Mouse (Mus musculus) gastrocnemius, adult 8-10 months (tissue): ENCODE data around the gene Slc16a8. TPM values are rescaled to one million over a fixed set of nuclear protein-coding genes. Genes with fewer than 3 reads are reported as not detected.

Experiments used
- DNase-seq, 2 experiments: peaks; one replicate each; pipeline ENCODE4 v3.0.0; 2022; ENCODE audit warnings: low spot score in 2 of 2
- total RNA-seq, 4 experiments: library from RNA; stranded (reverse); gene quantifications; 2 replicates each; pipeline ENCODE4 v1.2.4; 2022

Gene Slc16a8
- total RNA-seq: under 1 TPM; 0.15 to 0.85 (median 0.16) TPM

DNA sequence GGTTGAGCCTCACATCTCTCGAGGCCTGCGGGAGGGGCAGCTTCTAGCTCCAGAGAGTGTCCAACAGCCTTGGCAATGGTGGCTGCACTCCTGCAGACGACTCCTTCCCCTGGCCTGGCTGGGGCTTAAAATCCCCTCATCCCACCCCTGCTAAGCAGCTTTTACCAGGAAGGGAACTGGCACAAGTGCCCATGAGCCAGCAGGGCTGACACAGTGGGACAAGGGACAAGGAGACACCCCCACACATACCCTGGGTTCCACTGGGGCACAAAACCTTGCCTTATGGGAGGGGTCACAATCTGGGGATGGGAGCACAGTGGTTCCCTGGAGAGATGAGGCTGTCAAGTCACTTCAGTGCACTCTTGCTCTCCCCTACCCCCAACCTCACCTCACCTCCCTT is at the start of gene Slc16a8:
Gene Slc16a8 (minus strand): TSS at position 101 of the 400 bp plus-strand sequence.
- no peak for DNase-seq

DNA sequence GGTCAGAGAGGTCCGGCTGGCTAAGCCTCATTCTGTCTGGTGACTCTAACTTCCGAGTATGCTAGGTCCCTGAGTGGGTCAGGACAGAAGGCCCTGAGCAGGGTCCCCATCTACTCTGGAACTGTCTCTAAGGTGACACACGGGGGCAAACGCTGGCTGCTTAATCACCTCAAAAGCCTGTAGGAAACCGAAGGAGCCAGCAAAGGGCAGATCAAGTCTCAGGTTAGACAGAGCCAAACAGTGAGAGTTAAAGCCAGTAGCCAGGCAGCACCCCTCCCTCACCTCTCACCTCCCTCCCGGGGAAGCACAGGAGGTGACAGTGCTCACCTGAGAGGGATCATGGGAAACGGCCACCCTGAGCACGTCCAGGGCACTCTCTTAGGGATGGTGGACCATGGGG is 49.2 kb upstream of the Slc16a8 start:
- DNase-seq: no peak

DNA sequence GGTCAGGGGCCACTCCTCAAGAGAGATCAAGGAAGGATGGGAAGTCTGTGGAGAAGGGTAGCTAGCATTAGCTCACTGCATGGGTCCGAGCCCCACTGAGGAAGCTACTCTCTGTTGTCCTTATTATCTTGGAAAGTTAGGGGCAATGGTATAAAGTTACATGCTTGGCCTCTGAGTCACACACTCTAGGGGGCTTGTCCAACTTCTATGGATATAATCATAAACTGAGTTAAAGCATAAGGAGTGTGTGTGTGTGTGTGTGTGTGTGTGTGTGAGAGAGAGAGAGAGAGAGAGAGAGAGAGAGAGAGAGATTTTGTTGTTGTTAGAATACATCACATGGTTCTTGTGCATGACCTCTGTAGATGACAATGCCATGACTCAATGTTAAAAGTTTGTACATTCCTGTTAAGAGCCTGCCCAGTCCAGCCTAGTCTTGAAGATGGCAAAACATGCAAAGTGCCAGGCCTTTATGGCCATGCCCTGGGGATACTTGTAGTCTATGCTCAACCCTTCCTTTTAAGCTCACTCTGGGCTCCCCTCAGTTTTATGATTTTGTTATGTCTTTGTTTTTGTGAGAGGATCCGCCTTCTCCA is 45.1 kb upstream of the Slc16a8 start:
- no peak for DNase-seq

DNA sequence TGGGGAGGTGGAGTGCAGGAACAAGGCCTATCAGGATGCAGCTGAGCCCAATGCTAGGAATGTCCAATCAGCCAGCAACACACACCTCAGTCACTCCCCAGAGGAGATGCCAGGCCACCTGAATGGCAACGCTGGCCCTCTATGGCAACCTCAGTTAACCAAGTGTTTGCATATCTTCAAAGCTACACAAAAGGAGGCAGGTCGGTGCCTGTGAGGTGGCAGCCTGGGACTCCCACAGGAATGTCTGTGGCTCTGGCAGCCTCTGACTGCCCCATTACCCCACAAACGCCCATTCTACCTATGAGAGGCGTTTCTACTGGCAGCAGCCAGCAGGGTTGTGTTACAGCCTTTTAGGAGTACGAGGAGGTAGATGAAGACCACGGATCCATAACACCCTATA is 44.0 kb upstream of the Slc16a8 start:
- no peak for DNase-seq

DNA sequence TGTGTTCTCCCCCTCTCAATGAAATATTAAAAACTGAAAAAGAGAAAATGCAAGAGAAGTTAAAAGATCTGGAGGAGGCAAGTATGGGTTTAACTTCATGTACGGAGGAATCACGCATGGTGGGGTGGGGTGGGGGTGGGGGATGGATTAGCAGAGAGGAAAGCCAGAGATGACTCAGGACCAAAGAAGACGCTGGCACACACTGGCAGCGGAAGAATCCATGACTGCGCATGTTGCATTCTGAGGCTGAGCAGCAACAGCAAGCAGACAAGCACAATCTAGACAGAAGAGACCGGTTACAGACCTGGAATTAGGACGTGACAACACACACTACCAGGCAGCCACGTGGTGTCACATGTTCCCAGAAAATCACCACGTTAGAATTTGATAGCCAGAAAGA is 38.2 kb upstream of the Slc16a8 start:
- no peak for DNase-seq

DNA sequence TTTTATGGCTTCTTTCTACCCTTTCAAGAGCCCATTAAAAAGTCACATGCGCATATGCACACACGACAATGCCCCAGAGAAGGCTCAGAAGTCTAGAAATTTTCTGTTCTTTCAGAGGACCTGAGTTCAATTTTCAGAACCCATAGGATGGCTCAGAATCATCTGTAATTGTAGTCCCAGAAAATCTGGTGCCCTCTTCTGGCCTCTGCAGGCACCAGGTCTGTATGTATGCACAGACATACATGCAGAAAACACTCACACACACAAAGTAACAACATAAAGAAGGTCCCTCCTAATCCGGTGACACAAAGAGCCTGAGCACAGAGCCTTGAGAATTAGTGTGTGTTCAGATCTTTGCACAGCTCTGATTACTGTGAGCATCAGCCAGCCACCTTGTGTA is 35.8 kb upstream of the Slc16a8 start:
- DNase-seq: no peak

DNA sequence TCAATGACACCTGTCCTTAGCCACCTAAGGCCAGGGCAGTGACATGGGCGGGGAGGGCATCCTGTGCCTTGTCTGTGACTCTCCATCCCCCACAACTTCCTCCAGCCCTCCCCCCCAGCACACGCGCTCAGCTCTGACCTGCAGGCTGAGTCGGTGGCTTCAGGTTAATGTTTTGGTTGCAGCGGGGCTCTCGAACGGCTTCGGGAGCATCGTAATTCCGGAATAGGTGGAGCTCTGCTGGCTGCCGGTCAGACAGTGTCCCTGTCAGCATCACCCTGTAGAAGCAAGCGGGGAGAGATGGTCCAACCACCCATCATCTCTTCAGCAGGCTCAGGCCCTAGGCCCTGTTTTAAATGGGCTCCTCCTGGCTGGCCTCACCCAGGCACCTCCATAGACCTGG is 34.9 kb upstream of the Slc16a8 start:
- DNase-seq: no peak

DNA sequence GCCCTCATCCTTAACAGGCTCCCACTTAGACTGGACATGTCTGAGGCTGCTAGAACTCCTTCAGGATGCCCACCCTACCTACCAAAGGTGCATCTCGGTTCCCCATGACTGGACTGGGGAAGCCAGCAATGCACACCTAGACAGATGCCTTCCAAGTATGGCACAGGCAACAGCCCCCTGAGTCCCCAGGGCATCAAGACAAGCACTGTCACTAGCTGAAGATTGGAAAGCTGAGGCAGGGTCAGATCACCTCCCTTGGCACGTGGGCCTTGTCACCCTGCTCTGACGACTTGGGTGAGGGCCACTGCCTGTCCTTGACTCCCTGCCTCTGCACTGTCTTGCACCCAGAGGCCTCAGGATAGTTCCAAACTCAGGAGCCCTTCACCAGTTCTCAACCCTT is 33.8 kb upstream of the Slc16a8 start:
- no peak for DNase-seq

DNA sequence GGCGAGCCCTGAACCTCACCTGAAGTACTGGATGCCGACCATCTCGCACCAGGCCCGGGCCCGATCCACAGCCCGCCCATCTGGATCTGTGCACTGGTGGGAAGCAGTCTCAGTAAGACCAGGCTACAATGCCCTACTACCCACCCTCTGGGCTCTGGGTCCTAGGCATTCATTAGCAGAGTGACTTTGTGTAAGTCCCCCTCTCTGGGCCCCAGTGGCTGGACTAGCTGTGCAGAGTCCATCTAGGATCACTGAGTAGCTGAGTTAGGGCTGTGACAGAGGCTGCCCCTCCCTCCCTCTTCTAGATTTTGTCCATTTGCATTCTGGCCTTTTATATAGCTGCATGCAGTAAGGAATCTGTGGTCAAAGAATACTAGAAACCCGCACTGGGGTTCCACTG is 32.5 kb upstream of the Slc16a8 start:
- no peak for DNase-seq

DNA sequence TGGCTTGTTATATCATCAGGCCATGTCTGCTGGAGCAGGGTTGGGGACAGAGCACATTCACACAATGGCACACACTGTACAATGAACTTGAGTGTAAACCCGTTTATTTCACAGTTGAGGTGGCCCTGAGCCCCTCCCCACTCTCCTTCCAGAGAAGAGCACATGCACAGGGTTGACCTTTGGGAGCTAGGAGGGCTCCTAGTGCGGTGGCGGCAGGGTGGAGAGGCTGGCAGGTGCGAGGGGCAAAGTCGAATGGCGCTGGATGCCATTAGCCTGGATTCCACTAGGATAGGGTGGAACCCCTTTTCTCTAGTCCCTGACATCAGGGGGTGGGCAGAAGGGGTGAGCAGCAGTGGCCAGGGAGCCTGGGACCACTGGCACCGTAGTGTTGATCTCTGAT is 31.6 kb upstream of the Slc16a8 start:
- DNase-seq: no peak

DNA sequence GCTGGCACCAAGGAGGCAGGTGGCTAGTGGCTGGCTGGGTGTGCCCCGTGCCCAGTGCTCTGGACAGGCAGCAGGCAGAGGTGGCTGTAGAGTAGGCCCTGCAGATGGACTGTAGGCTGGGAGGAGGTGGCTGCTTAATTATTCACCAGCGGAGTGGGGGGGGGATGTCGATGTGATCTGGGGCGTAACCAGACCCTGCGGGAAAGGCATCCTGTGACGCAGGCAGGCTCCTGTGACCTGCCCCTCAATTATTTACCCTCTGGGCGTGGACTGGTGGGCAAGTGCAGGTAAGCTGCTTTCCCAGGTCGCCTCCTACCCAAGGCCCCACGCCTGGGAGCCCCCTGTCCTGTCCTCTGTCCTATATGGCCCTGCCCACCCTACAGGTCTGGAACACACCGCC is 30.8 kb upstream of the Slc16a8 start, which contains the start of gene Baiap2l2:
Gene Baiap2l2 (minus strand): TSS at position 139 of the 400 bp plus-strand sequence.
- DNase-seq: no peak

DNA sequence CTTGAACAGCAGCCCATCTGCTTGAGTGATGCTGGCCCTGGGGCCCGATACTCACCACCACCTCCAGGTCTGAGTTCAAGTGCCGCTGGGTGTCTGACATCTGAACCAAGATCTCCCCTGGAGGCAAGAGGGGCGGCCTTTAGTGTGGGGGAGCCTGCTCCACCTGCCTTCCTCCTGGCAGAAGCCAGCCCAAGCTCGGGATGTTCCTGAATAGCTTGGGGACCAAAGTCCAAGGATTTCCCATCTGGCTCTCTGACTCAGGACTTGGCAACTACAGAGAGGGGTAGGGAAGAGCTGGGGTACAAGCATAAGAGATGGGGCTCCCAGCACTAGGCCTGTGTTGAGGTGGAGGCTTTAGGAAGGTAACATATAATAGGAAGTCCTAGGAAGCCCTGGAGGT is 28.8 kb upstream of the Slc16a8 start:
- DNase-seq: no peak

DNA sequence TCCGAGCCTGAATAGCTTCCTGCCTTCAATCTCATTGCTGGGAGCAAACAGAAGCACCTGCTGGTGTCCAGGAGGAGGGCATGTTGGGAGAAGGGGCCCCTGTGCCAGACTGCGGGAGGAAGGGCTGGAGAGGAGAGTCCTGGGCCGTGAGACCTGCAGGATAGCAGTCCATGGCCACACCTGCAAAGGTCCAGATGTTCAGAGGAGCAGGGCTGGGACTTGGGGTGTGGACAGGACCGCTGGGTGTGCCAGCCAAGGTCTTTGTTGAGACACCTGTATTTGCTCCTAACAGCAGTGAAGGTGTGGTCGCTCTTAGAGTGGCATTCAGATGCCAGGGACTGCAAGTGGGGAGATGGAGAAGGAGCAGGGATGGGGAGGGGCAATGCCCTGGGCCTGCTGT is 27.9 kb upstream of the Slc16a8 start:
- no peak for DNase-seq

DNA sequence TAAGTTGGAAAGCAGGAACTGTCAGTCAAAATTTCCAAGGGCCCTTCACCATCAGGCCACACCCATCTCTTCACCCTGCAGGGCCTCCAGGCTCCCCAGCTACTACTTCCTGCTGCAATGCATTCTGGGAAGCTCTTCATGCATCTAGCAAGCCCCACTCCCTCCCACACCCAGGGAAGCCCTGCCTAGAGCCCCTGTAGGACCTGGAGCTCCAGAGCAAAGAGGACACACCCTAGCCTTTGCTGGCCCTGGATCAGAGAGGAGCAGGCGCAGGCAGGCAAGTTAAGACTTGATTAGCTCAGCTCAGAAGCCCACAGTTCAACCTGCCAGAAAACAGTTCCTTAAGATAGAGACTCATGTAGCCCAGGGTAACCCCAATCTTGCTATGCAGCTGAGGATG is 26.8 kb upstream of the Slc16a8 start:
- no peak for DNase-seq

DNA sequence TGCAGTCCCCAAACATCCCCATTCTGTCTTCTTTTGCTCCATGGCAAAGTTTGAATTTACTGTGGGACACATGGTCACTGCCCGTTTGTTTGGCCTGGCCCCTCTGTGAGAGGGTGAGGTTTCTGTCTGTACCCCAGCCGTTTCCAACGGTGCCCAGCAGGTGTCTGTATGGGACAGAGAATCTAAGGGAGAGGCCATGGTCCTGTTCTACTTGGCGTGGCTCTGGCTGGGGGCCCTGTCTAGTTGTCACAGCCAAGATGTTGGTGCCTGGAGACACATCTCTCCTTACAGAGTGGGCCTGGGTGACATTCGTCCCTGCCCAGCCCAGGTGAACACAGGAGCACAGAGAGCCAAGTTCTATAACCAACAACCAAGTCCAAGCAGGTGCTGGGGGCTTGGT is 26.3 kb upstream of the Slc16a8 start:
- DNase-seq: peak; percentile 29 to 45

DNA sequence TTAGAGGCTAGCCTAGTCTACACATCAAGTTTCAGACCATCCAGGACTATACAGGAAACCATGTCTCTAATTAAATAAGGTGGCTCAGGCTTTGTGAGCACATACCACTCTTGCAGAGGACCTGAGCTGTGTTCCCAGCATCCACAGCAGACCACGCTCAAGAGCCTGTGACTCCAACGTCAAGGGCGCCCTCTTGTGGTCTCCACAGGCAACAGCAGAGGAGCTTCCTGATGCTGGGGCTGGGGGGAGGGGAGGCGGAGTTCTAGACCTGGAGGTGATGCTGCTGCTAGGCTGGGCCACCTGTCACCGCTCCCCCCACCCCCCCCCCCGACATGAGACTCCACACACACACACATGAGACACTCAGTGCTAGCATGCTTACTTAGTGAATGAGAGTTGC is 25.6 kb upstream of the Slc16a8 start:
- DNase-seq: no peak

DNA sequence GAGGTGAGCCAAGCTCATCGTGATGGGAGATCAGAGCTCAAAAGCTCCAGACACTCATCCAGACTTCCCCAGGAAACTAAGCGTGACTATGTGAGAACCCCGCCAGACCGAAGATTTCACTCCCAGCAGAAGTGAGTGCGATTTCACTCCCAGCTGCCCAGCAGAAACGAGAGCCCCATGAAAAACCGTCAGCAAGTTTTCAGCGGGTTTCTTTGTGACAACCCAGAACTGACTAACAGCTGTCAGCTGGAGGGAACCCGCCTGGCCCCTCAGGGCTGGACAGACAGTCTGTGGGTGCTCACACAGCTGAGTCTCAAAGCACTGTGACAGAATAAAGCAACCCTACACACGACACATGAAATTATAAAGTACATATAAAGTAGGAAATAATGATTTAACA is 23.2 kb upstream of the Slc16a8 start:
- DNase-seq: no peak

DNA sequence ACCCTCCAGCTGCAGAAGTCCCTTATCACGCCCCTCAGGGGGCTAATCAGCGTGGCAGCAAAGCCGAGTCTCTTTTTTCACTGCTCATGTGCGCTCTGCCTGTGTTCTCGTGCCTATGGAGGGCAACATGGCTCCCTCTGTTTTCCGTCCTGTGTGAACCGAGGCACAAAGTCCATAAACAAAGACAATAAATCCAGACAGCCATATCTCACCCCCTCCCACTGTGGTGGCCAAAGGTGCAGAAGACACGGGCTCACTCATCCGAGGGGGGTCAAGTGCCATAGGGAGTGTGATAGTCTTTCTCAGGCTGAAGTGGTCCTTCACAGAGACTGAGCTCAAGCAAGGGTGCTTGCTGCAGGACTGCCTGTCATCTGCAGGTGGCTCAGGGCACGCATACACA is 18.5 kb upstream of the Slc16a8 start:
- DNase-seq: no peak

DNA sequence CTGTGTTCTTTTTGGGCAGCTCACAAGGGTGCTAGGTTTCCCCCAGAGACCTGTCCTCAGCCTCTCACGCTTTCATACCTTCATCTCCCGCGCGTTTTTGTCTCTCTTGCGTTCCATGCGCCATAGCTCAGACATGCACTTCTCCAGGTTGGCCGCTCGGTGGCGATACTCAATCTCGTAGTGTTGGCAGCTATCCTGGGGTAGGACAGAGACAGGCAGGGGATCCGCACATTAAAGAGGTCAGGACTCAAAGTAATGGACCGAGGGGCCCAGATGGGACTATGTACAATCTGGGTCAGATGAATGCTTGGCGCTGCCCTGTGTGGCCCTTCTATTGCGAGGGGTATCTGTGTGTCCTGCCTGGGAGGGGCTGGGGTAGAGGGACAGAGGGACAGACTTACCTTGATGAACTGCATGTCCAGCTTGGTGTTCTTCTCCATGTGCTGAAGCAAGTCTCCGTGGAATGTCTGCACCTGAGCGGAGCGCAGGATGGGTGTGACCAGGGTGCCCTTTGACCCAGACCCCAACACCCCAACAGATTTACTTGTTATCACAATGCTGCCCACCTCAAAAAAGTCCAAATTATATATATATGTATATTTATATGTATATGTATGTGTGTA is 16.7 kb upstream of the Slc16a8 start:
- no peak for DNase-seq

DNA sequence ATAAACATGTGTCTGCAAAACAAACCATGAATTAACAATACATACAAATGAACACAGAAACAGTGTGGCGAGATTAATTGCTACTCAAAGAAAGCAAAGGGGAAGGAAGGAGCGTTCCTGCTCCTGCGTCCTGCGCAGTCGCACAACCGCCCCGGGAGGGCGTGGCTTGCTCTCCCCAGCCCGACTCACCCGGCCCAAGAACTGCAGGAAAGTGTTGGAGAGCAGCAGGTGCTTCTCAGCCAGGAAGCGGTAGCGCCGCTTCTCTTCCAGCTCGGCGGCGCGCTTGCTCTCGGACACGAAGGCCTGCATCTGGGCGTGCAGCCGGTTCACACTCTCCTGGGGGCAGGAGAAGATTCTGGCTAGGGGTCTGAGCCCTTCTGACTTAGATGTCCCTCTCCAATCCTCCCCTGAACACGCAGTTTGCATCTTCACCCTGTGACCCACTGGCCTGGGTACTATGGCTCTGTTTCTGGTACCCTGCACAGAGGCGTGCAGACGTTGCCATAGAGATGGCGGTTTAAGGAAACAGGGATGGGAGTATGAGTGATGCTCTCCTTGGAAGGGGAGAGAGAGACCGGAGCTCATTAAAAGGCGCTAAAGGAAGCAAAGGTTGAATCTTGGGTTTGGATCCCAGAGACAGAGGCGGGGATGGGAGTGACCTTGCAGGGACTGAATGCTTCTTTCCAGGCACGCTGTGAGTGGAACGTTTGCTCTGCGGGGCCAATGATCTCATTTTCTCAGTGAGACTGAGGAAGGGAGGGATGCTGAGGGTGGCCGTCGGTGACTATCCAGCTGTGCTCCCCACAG is 16.0 kb upstream of the Slc16a8 start:
- DNase-seq: peak; percentile 73 to 79

DNA sequence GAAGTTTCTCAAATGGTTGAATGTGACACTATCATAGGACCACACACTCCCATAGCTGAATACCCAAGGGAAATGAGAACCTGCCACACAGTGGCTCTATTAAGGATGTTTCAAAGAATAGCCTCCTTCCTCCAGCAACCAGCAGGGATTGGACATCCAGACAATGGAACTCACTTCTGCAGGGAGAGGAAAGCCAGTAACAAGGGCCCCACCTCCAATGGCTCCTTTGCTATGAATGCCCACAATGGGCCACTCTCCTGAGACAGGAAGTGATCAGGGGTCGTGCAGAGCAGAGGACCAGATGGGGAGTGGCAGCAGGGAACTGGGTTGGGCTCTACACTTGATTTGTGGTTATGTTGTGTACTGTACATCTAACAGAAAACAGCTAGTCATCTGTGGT is 14.0 kb upstream of the Slc16a8 start:
- DNase-seq: no peak

DNA sequence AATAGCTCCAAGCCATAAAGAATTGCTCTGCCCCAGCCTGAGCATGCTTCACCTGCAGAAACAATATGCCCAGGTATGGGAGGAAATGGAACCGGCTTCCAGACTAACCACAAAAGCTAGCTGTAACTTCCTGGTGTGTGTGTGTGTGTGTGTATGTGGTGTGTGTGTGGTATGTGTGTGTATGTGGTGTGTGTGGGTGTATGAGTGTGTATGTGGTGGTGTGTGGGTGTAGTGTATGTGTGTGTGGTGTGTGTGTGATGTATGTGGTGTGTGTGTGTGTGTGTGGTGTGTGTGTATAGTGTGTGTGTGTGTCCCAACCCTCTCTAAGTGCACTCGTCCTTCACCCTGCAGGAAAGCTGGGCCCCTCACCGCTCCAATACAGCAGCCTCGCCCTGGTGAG is 10.8 kb upstream of the Slc16a8 start:
- DNase-seq: no peak

DNA sequence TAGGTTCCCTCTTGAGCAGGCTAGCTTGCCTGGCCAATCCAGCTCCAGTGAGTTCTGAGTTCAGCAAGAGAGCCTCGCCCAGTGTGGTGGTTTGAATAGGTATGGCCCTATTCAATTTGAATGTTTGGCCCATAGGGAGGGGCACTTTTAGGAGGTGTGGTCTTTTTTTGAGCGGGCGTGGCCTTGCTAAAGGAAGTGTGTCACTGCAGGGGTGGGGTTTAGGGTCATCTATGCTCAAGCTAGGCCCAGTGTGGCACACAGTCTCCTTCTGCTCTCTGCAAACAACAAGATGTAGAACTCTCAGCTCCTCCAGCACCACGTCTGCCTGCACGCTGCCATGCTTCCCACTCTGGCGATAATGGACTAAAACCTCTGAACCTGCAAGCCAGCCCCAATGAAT is 9.2 kb upstream of the Slc16a8 start:
- DNase-seq: no peak
